Mouse (Mus musculus): Measurements from ENCODE around the gene Slc39a8.

The Slc39a8 gene

DNA sequence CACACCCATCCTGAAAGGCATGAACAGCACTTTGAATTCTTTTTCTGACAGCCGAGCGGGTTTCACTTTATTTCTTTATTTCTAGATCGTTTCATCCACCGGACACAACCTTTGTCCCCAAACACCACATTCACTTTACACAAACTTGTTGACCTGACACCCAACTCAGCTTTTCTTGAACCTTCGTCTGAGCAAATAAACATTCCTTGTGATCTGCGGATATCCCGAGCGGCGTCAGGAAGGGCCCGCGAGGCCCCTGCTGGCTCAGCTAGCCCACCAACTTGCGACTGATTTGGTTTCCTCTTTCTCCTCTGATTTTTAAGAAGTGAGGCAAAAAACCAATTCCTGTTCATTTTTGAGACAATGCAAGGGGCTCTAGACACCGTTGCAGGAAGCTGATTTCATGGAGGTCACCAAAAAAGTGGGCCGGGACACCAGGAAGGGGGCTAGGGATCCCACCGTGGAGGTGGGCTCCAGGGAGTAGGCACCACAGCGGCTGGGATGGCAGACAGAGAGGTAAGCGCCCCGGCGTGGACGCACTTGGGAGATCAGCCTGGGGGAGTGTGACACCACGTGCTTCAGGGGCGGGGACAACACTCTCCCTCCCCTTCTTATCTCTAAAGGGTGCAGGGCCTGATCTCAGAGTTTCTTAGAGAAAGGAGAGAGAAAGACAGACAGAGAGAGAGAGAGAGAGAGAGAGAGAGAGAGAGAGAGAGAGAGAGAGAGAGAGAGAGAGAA lies at the start of gene Slc39a8:
Gene Slc39a8, plus strand, starts transcription at position 264 of the 738 bp plus-strand sequence.
- peak; percentile 13 for DNase-seq

DNA sequence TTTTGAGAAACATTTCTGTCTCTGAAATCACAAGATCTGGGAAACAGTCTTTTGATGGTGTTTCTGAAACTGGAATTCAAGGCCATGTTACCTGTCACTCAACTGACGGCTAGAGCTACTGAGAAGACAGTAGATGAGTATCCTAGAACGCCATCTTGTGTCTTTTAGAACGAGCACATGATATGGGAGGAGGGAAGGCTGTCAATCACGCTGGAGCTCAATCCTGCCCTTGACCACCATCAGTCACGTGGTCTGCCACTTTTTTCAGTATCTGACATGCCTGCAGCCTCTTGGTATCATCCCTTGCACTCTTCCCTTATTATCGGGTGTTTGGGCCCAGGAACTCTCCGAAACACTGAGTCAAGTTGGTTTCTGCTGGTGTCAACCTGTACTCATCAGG lies 40.0 kb upstream of the Slc39a8 start:
- no peak for DNase-seq

DNA sequence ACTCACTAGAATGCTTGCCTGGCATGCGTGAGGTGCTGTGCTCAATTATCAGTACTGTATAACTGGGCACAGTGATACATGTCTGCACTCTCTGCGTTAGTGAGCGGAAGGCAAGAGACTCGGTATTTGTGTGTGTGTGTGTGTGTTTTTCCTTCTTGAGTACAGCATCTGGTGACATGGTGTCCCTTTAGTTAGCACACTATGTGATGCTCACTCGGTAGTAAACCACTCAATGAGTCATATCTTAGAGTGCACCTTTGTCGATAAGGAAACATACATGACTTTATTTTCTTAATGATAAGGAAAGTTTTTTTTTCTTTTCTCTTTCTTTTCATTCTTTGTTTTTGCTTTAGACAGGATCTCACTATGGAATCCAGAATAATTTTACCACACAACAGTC lies 29.0 kb upstream of the Slc39a8 start:
- no peak for DNase-seq

DNA sequence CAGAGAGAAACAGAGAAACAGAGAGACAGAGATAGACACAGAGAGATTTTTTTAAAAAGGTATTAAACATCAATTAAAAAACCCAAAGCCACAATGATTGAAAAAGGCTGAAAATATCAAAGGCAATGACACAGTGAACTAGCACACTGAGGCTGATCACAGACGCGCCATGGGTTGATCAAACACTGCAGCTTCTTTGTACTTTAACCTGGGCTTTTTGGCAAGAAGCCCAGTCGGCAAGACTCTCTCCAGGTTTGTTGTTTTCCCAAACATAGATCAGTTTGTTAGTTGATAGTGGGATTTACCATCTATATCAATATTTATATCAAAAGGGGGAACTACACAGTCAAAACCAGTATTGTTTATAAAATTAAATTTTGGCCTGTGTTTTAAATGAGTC lies 26.8 kb upstream of the Slc39a8 start:
- no peak for DNase-seq

DNA sequence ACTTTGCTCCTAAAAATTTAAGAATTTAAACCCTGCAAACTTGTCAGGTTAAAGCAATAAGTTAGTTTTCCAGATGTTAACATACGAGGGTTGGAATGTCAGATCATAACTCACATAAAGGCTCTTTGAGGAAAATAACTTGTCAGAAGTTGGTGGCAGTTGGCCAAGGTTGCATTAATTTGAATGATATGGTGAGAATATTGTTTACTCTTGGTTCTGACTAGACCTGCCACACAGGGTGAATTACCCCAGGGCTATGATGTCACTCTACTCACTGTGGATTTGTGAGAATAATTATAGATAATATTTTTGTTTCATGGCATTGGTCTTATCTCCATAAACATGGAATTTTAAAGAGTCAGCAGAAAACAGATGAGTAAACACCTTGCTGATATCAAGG lies 26.4 kb upstream of the Slc39a8 start:
- no peak for DNase-seq

DNA sequence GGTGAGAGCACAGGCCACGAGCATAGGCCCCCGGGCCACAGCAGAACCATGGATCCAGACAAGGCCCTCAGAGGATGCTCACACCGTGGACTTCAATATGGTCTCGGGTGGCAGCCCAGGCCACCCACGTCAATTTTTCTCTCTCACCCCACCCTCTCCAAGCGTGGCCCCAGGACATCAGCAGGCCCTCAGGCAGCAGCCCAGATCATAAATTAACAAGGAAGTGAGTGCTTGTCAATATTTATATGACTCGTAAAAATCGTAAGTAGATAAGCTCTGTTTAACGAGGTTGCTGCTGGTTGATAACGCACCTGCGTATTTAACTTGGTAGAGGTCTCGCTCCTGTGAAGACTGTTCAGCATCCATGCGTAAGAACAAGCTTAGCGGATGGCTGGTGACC lies 10.4 kb upstream of the Slc39a8 start:
- DNase-seq = no peak

DNA sequence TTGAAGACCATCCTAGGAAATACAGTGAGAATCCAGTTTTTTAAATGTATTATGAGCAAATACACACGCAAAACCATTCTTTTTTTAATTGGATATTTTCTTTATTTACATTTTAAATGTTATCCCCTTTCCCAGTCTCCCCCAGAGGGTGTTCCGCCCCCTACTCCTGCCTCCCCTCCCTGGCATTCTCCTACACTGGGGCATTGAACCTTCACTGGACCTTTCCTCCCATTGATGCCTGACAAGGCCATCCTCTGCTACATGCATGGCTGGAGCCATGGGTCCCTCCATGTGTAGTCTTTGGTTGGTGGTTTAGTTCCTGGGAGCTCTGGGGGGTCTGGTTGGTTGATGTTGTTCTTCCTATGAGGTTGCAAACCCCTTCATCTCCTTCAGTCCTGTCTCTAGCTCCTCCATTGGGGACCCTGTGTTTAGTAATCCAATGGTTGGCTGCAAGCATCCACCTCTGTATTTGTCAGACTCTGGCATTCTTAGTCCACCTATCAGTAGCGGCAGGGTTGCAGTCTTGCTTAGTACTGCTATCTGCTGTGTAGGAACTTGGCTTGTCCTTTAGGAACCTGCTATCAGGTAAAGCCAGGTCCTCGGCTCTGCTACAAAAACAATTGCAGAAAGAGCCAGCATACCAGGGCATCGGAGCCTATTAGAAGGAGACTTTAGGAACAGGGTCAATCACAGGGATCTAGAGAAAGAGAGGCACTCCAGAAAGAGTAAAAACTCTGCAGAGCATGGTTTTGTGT lies 8.9 kb upstream of the Slc39a8 start:
- no peak for DNase-seq

DNA sequence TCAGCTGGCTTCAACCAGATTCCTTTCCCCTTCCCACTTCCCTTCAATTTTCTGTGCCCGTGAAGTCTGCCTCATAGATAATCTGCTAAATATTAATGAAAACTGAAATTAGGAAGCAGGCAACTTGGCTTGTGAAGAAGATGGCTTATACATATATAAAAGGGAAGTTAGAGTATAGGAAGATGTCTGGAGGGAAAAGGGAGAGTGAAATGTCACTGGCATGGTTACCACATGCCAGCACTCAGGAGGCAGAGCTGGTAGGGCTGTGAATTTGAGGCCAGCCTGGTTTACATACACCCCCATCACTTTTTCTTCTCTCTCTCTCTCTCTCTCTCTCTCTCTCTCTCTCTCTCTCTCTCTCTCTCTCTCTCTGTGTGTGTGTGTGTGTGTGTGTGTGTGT lies 8.0 kb upstream of the Slc39a8 start:
- DNase-seq = no peak

DNA sequence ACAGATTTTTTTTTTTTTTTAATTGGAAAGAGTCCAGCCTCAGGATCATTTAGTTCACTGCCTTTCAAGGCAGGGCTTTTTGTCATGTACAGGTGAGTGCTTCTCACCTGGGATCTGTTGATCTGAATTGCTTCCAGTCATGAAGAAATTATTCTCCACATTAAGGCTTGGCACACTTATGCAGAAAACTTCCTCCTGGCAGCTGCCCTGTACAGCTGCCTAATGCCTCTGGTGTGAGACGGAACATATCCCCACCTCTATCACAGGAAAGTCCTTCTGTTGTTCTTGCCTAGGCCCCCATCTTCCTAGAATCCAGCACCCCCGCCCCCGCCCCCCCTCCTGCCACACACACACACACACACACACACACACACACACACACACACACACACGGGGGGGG lies 643 bp upstream of the Slc39a8 start:
- DNase-seq = no peak

DNA sequence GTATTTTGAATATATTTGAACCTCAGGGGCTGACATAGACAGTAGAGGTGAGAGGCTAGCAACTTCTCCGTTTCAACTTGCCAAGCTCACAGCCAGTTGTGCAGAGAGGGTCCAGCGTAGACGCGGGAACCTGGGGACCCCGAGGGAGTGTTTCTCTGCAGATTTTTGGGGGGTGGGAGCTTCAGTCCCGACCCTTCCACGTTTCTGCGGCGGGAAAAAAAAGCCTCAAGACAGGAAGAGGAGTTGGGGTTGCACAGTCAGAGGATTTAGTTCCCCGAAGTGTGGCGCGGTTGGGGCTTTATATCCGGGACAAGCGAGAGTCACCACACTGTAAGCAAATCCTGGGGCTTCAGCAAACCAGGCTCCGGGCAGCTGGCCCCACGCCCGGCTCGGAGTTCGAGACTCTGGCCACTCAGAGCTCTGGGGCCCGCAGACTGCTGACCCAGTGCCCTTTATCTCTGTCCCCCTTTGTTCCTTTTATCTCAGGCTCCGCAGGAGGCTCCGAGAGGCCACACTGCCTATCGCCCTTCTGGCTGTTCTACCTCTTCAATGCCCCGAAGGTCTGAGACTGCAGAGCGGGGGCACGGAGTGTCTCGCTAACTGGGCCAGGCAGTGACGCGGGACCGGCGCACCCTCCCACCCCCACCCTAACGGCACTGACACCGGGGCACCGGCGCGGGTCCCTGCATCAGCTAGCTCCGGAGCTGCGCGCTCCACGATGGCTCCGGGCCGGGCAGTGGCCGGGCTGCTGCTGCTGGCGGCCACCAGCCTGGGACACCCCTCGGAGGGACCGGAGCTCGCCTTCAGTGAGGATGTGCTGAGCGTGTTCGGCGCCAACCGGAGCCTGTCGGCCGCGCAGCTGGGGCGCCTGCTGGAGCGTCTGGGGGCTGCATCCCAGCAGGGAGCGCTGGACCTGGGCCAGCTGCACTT lies 940 bp downstream of the Slc39a8 start:
- peak; percentile 14 for DNase-seq

DNA sequence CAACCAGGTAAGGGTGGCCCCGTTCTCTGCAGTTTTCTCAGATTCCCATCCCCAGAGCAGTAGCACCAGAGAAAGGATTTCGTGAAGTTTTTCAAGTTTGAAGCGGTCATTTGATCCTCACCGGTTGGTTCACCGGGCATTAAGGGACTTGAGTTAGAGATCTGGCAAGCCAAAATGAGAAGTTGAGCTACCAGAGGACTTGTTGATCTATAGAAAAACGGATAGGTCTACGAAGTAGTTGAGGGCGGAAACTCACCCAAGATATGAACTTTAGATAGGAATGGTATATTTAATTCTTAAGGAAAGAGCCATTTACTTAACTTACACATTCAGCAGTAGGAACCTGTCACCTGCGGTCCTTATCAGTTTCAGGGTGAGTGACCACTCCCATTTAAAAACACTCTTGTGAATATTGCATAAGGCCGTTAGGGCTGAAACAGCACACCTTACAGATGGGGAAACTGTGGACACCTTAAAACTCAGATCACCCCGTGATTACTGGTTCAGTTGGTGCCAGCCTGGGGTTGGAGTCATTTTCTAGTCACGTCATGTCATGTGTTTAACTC lies 1.7 kb downstream of the Slc39a8 start:
- no peak for DNase-seq

DNA sequence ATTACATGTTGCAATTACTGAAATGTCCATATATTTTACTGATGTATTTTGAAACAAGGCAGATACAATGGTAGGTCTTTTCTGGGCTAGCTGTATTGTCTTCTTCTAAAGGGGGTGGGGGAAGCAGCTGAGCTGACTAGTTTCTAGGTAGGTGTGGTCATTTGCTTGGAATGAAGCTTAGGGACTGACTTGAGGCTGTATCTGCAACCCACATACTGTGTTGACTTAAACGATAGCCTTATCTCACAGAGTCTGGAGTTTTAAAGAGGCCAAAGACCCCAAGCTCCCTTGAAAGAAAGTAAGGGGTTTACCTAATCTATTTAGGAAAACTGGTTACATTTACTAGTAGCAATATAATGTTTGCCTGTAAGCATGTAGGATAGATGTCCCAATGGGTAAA lies 2.9 kb downstream of the Slc39a8 start:
- DNase-seq = no peak

DNA sequence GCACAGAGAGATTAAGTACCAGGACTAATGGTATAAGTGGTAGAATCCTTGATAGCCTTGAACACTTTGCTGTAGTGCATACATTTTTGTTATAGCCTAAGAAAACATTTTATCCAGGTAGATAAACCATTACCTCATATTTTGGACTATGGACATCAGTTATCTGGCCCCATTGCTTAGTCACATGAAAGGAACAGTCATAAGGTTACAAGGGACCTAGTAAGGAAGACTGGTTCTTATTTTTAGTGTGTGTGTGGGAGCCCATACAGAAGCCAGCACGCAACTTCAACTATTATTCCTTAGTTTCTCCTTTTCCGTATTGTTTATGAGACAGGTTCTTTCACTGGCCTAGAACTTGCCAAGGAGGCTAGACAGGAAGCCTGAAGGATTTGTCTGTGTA lies 7.4 kb downstream of the Slc39a8 start:
- no peak for DNase-seq

DNA sequence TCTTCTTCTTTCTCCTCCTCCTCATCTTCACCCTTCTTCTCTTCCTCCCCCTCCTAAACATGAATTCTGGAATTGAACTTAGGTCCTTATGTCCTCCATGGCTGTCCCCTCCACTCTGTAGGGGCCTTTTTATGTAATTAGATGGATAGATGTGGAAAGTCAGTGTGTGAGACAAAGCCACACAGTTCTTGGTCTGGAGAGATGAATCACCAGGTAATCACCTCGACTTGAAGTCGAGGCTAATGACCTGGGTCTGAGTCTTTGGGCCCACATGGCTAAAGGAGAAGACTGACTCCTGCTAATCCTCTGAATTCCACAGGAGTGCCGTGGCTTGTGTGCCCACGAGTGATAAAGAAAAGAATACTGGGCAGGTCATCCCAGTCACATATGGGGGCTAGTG lies 7.8 kb downstream of the Slc39a8 start:
- DNase-seq = no peak

DNA sequence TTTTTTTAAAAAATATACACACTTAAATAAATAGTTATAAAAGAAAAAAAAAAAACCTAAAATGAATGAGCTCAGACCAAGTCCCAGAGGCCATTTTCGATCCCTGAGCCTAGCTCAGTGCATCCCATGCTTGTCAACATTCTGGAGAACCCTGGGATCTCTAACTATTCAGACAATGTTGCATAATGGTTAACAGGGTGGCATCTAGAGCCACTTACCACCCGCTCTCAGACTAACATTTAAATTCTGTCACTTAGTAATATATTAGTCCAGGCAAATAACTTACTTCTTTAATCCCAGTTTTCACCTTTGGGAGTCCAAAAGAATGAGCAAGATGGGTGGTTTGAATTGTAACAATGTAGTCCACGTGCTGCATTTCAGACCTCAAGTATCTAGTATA lies 9.9 kb downstream of the Slc39a8 start:
- DNase-seq = no peak

DNA sequence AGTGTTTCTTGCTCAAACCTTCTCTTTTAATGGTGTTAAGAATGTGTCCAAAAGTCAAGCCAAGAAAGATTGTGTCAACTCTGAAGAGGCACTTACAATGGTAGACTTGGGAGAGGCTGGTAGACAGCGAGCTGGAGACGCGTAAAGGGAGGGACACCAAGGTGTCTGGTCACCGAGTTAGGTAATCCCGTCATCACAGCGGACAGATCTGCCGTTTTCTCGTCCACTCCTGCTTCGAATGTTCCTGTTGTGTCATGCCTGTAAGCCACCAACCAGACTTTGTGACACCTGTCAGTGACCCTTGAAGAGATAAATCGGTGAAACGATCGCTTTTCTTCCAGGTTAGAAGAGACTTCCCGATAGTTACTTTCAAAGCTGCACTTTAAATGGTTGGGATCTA lies 14.5 kb downstream of the Slc39a8 start:
- DNase-seq = no peak

DNA sequence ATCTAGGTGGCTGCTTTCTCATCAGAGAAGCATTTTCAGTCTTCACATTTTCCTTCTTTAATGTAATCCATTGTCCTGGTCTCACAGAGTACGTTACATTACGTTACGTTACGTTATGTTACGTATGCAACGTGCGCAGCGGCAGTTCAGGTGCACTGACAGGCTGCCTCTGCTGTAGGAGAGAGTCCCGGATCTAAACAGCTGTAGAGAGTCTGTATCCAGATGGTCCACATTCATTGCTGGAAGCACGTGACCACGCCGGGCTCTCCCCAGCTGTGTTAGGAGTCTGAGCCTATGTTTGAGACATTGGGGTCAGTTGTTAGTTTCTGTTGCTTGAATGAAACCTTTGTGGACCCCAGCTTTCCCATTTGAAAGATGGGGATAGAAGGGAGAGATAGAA lies 15.1 kb downstream of the Slc39a8 start:
- no peak for DNase-seq

DNA sequence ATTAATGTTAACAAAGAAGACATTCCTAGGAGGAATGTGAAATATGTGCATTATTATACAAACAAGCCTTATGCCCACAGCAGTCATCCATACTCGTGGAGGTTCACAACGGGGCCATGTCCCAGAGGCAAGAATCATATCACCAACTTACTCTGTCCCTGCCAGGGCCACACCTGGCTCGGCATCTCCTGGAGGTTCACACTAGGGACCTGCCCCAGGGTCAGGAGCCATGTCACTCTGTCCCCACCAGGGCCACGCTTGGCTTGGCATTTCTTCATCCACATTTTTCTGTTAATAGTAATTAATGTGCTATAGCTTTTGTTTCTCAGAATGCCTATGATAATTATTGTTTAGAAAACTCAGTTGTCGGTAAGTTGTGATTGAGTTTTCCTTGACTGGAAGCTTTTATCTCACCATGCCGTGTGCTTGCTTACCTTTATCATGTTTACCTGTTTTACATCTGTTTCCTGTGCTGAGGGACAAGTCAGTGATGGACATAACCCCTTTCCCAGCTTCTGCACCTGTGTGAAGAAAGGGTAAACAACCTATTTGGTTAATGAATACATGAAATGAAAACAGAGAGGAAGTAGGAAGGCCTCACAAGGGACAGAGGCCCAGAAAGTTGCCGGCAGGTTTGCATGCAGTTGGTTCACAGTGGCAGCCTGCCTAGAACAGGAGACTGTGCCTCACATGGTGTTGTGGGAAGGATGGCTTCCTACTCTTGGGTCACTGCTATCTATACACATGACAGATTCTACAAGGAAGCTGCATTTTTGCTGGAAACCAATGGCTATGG lies 16.8 kb downstream of the Slc39a8 start:
- no peak for DNase-seq

DNA sequence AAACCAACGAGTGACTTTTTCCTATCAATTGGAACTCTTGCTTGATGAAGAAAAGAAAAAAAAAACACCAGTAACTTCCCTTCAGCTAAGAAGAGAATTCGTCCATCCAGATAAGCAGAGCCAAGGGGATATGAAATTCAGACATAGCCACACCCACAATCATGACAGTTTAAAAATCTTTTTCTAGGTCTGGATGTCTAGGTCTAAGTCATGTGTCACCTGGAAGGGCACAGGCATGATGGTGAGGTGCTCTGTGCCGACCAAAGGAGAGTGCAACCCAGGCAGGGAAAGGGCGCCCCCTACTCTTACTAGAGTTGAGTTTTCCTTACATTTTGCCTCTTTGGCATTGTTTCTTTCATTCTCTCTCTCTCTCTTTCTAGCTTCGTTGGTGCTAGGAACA lies 18.1 kb downstream of the Slc39a8 start:
- no peak for DNase-seq

DNA sequence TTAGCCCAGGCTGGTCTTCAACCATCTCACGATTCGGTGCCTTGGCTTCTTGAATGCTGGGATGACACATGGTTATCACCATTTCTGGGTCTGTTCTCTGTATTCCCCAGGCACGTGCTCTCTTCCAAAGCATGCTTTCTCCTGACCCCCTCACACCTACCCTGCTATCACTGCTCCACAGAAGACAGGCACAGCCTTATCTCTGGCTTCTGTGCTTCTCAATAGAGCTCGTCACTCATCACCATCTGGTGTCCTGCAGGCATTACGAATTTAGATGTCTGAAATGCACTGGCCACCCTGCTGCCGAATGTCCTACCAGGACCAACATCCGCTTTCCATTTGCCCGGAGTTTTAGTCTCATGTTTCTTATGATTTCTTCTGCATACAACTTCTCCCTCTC lies 18.6 kb downstream of the Slc39a8 start:
- DNase-seq = no peak

DNA sequence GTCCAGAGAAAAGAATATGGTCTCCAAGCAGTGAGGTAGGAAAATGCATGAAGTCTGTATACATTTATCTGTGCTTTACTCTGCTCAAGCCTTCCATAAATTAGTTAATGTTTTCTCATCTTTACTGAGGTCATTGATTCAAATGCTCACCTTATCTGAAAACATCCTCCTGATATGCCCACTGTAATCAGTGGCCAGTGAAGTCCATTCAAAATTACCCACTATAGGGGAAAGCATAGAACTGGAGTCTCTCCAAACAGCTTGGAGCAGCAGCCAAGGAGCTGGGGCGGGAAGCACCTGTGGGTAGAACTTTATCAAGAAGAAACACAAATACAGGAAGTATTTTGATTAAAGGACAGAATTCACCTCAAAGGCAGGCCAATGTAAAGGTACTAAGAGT lies 19.8 kb downstream of the Slc39a8 start:
- DNase-seq = no peak

DNA sequence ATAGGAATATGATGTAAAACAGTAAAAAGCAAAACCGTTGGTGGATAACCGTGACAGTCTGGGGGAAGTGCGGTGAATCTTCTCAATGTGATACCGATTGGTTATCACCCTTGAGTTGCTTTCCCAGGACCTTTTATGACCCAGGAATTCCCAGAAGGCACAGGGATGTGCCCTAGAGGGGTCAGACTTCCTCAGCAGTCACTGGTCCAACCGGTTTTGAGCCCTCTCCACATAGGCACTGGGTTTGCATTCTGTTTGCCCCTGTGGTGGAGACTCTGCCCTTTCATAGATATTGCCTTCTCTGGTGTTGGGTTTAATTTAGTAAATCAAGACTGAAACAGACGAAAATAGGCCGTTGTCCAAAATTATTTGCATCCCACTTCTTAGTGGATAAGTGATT lies 20.8 kb downstream of the Slc39a8 start:
- no peak for DNase-seq
